Mouse (Mus musculus) intestine, postnatal 0 days (tissue): Measurements from ENCODE around the gene Bak1. TPM values are rescaled to one million over a fixed set of nuclear protein-coding genes. Genes with fewer than 3 reads are reported as not detected.

Experiments
- ATAC-seq: fragments of 200-750 bp; cut with Nextera tagmentation; 2 replicates; pipeline ENCODE4 v1.8.0; 2017; ENCODE audit warnings: mild to moderate bottlenecking, moderate TSS enrichment, moderate library complexity
- H3K27ac ChIP-seq: fragments of 300-500 bp; sonication (generic); 2 replicates; pipeline ENCODE4 v1.5.1; 2014; ENCODE audit warnings: mild to moderate bottlenecking, low read depth, low read length, moderate library complexity
- H3K27me3 ChIP-seq: fragments of 300-500 bp; sonication (generic); replicated peaks from 2 replicates; pipeline ENCODE4 v1.6.1; 2014; ENCODE audit warnings: low read length, mixed read lengths; ENCODE audit not compliant: control insufficient read depth, insufficient read depth
- H3K36me3 ChIP-seq: fragments of 300-500 bp; sonication (generic); 2 replicates; pipeline ENCODE4 v1.6.1; 2014; ENCODE audit warnings: mild to moderate bottlenecking, moderate library complexity; ENCODE audit not compliant: control insufficient read depth, insufficient read depth
- H3K4me1 ChIP-seq: fragments of 300-500 bp; sonication (generic); replicated peaks from 2 replicates; pipeline ENCODE4 v1.6.1; 2014; ENCODE audit warnings: antibody characterized with exemption, low read length, mixed read lengths; ENCODE audit not compliant: control insufficient read depth, insufficient read depth
- H3K4me2 ChIP-seq: fragments of 300-500 bp; sonication (generic); replicated peaks from 2 replicates; pipeline ENCODE4 v1.6.1; 2014; ENCODE audit warnings: low read depth, mild to moderate bottlenecking, moderate library complexity
- H3K4me3 ChIP-seq: fragments of 300-500 bp; sonication (generic); 2 replicates; pipeline ENCODE4 v1.5.1; 2014; ENCODE audit warnings: low read depth, low read length
- H3K9ac ChIP-seq: fragments of 300-500 bp; sonication (generic); 2 replicates; pipeline ENCODE4 v1.6.1; 2014; ENCODE audit warnings: mild to moderate bottlenecking, low read depth, low read length
- H3K9me3 ChIP-seq: fragments of 300-500 bp; sonication (generic); 2 replicates; pipeline ENCODE4 v1.6.1; 2016; ENCODE audit warnings: mixed run types; ENCODE audit not compliant: control insufficient read depth
- CTCF ChIP-seq: sonication (generic); IDR thresholded peaks from 2 replicates; pipeline ENCODE4 v1.5.1; 2016; ENCODE audit warnings: low read depth, mild to moderate bottlenecking, control low read depth, antibody characterized with exemption, moderate library complexity
- WGBS: fragments of 180-500 bp; shearing (Covaris S2); extraction: QIAGEN DNeasy Blood & Tissue Kit; methylation state at CpG from one replicate; pipeline ENCODE4 v1.1.7; 2014; 5-methylcytosine and 5-hydroxymethylcytosine counted together
- polyA plus RNA-seq: library from polyadenylated mRNA; unstranded; fragments of >200 nt; fragmentation: Nextera tagmentation; extraction: Ambion mirVana; gene quantifications from 2 replicates; pipeline ENCODE4 v1.2.1, GENCODE M21; 2015

Gene Bak1
- polyA plus RNA-seq, 1 experiment from 2014 or later = 18.1 TPM

DNA sequence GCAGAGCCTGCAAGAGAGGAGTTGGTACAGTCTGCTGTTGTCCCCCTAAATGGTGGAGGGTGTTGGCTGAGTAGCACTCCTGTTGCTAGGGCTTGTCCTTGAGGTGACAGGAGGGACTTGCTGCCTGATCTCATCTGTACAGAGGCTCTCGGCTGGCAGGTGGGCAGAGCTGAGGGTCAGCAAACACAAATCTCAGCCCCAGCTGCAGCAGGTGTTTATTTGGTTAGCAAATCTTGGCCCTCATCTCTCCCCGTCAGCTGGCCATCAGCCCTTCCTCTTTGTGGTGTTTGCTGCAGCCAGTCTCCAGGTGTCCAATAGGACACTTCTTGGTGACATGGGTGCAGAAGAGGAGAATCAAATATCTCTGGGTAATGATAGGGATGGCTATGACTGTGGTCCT, 35.4 kb upstream of the Bak1 start:
- no peak for TF ChIP-seq CTCF
- Histone ChIP-seq H3K27ac (no peak overlapping the region), H3K4me1 (peaks cover 15% of the 10 kb centered on the region), H3K9ac (no peak overlapping the region), H3K9me3 (no peaks in the 10 kb centered on the region), H3K36me3 (no peaks in the 10 kb centered on the region), H3K27me3 (no peaks in the 10 kb centered on the region), H3K4me2 (no peak overlapping the region), H3K4me3 (no peak overlapping the region)
- 42% methylated on average over 2 of the region's 2 CpGs for WGBS
- ATAC-seq = no peak

- 15% methylated on average over 6 of the region's 6 CpGs for WGBS
- ATAC-seq = no peak
- no peaks in the 10 kb centered on the region for H3K27me3 ChIP-seq
- no peaks in the 10 kb centered on the region for H3K36me3 ChIP-seq
- no peaks in the 10 kb centered on the region for H3K9me3 ChIP-seq
- peaks cover 15% of the 10 kb centered on the region for H3K4me1 ChIP-seq
- peak overlapping the region; percentile 38 for H3K4me2 ChIP-seq
- no peak for TF ChIP-seq CTCF
- 0 out of 2 replicates have a peak overlapping the region, but pooled peaks have one; percentile 18 for H3K9ac ChIP-seq
- no peak overlapping the region for H3K4me3 ChIP-seq
- H3K27ac ChIP-seq = no peak overlapping the region; the same call in 1 of the 2 replicates
These were observed 34.9 kb upstream of the Bak1 start for GRCm38 (mm10) chr17:27063717-27064116.

DNA sequence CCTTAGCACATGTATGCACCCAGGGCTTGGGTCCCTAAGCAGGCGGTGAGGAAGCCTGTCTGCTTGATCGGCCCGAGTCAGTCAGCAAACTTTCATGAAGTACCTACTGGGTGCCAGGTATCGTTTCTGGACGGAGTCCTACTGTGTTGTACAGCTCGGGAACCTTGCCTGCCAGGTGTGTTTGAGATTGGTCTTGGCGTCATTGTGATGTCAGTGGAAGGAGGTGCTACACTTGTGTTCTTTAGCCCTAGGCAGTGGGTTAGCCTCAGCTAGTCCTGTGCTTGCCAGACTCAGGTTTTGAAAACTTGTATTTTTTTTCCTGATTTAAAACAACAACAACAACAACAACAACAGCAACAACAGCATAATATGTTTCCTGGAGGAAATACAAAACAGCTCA, 33.9 kb upstream of the Bak1 start:
- Histone ChIP-seq H3K27ac (0 out of 2 replicates have a peak overlapping the region, but pooled peaks have one; percentile 2), H3K9me3 (no peaks in the 10 kb centered on the region), H3K4me3 (no peak overlapping the region), H3K4me1 (peaks cover 15% of the 10 kb centered on the region), H3K27me3 (no peaks in the 10 kb centered on the region), H3K9ac (no peak overlapping the region), H3K4me2 (no peak overlapping the region), H3K36me3 (no peaks in the 10 kb centered on the region)
- 78% methylated on average over 7 of the region's 7 CpGs for WGBS
- no peak for ATAC-seq
- no peak for TF ChIP-seq CTCF

DNA sequence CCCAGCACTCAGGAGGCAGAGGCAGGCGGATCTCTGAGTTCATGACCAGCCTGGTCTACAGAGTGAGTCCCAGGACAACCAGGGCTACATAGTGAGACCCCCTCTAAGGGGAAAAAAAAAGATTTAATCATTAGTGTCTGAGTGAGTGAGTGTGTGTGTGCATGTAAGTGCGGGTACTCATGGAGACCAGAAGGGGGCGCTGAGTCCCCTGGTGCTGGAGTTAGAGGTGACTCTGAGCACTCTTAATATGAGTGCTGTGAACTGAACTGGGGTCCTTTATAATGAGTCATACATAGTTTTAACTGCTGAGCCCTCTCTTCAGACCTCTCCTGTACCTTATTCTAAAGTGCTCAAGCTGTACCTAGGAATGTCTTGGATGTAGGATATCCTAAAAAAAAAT, 32.9 kb upstream of the Bak1 start:
- ATAC-seq = no peak
- peak; percentile 45 for TF ChIP-seq CTCF
- no peak overlapping the region for H3K27ac ChIP-seq
- peaks cover 12% of the 10 kb centered on the region for H3K4me1 ChIP-seq
- WGBS = 93% methylated on average over 3 of the region's 3 CpGs
- H3K27me3 ChIP-seq = no peaks in the 10 kb centered on the region
- no peak overlapping the region for H3K9ac ChIP-seq
- H3K36me3 ChIP-seq = no peaks in the 10 kb centered on the region
- no peak overlapping the region for H3K4me3 ChIP-seq
- no peak overlapping the region for H3K4me2 ChIP-seq
- no peaks in the 10 kb centered on the region for H3K9me3 ChIP-seq

GRCm38 (mm10) chr17:27060698-27061097, 31.9 kb upstream of the Bak1 start:
- no peak for TF ChIP-seq CTCF
- Histone ChIP-seq H3K9ac (no peak overlapping the region), H3K4me2 (peak overlapping the region; percentile 96)

DNA sequence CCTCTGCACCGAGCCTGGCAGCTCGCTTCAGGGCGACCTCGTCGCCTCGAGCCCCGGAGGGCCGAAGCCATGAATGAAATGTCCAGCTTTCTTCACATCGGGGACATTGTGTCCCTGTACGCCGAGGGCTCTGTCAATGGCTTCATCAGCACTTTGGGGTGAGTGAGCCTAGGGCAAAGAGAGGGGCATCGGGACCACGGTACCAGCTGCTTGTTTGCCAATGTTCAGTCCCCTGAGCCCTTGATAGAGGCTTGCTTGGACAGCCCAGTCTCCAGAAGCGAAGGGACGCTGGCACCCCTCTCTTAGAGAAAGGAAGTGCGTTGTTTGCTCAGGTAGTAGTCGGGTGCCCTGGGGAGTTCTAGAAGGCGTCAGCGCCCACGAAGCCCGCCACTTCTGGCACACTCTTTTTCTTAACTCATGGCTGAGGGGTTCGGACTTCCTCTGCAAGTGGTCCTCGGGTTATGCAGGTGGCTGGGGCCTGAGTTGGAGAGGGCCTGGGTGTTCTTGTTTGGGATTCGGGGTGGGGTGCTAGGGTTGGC, 28.8 kb upstream of the Bak1 start:
- TF ChIP-seq CTCF = no peak
- Histone ChIP-seq H3K36me3 (no peaks in the 10 kb centered on the region), H3K4me3 (peak overlapping the region; percentile 71), H3K4me1 (peaks cover 10% of the 10 kb centered on the region; the same call in 1 of the 2 replicates), H3K9ac (peak overlapping the region; percentile 68), H3K27ac (peak overlapping the region; percentile 90), H3K9me3 (no peaks in the 10 kb centered on the region), H3K27me3 (no peaks in the 10 kb centered on the region), H3K4me2 (peak overlapping the region; percentile 96)
- peak; percentile 5; the same call in 1 of the 2 replicates for ATAC-seq
- 4% methylated on average over 24 of the region's 24 CpGs for WGBS

More at GRCm38 (mm10) chr17:27060698-27061097, 31.9 kb upstream of the Bak1 start:
- no peaks in the 10 kb centered on the region for H3K9me3 ChIP-seq
- peaks cover 7% of the 10 kb centered on the region for H3K4me1 ChIP-seq
- H3K4me3 ChIP-seq = no peak overlapping the region
- ATAC-seq = no peak
- 36% methylated on average over 8 of the region's 8 CpGs for WGBS
- H3K36me3 ChIP-seq = no peaks in the 10 kb centered on the region
- no peak overlapping the region for H3K27ac ChIP-seq
- H3K27me3 ChIP-seq = no peaks in the 10 kb centered on the region
